Mouse (Mus musculus): Measurements from ENCODE around the gene Chtop.

- TF ChIP-seq TAL1 (IDR thresholded peaks at IDR 0.05; ENCODE audit: low read length) (no peak), GATA1 (IDR thresholded peaks at IDR 0.05; ENCODE audit: low read length) (no peak)
Observed at GRCm38 (mm10) chr3:90509747-90510123, 437 bp upstream of the Chtop start.
